ENCODE assay signal across 27 mouse cellular contexts in genomic region chr13:15329561-15329960, GRCm38 (mm10).
DNase-seq lines count a peak whose midpoint lies in the region; ATAC-seq and TF ChIP-seq lines count a peak whose summit lies in the region.
"Had no signal": no experiment of that assay in that cellular context is flagged by ENCODE, and none has a peak within 500 bp of the region (broad histone marks: within the 10 kb centered on the region; RNA-seq: fewer than 3 reads in every experiment).

No protein-coding gene starts in this region.

- TF ChIP-seq CTCF in gastrocnemius, adult 2 months (IDR thresholded peaks at IDR 0.05) = 0 out of 2 replicates have a peak, but pooled peaks have one; percentile 2
- TF ChIP-seq CTCF in lung, embryonic 14.5 days (IDR thresholded peaks at IDR 0.05; ENCODE audit: low read depth) = peak; percentile 27; the same call in 1 of the 2 replicates
- TF ChIP-seq CTCF in stomach, postnatal 0 days (IDR thresholded peaks at IDR 0.05; ENCODE audit: low read depth) = peak; percentile 37

- H3K9me3 ChIP-seq in lung, embryonic 14.5 days (ENCODE audit: low read depth, low read length) = no peaks in the 10 kb centered on the region
- no peaks in the 10 kb centered on the region for H3K9me3 ChIP-seq in stomach, postnatal 0 days (ENCODE audit: control insufficient read depth, low read length)
- H3K9me3 ChIP-seq: forebrain, embryonic 15.5 days; heart, embryonic 12.5 days; hindbrain, embryonic 10.5 days; intestine, embryonic 15.5 days; limb, embryonic 12.5 days; liver, embryonic 12.5 days had no signal

- no peak overlapping the region for H3K4me3 ChIP-seq in gastrocnemius, adult 2 months
- H3K4me3 ChIP-seq in lung, embryonic 14.5 days (ENCODE audit: low read depth, low read length) = no peak overlapping the region
- no peak overlapping the region for H3K4me3 ChIP-seq in stomach, postnatal 0 days (ENCODE audit: low read depth, low read length)
- H3K4me3 ChIP-seq: forebrain, embryonic 15.5 days; heart, embryonic 12.5 days; hindbrain, embryonic 10.5 days; intestine, embryonic 15.5 days; limb, embryonic 12.5 days; liver, embryonic 12.5 days had no signal

- H3K9ac ChIP-seq in lung, embryonic 14.5 days = no peak overlapping the region
- H3K9ac ChIP-seq in stomach, postnatal 0 days (ENCODE audit: low read length) = no peak overlapping the region
- H3K9ac ChIP-seq: forebrain, embryonic 15.5 days; heart, embryonic 12.5 days; intestine, embryonic 15.5 days; limb, embryonic 12.5 days; liver, embryonic 12.5 days had no signal

- no peaks in the 10 kb centered on the region for H3K36me3 ChIP-seq in lung, embryonic 14.5 days (ENCODE audit: insufficient read depth)
- no peaks in the 10 kb centered on the region for H3K36me3 ChIP-seq in stomach, postnatal 0 days (ENCODE audit: control insufficient read depth, insufficient read depth, low read length)
- H3K36me3 ChIP-seq: forebrain, embryonic 15.5 days; heart, embryonic 12.5 days; hindbrain, embryonic 10.5 days; intestine, embryonic 15.5 days; limb, embryonic 12.5 days; liver, embryonic 12.5 days had no signal

- intact Hi-C loops in gastrocnemius, adult 2 months (cut with DNase I) = no loop called here

- ATAC-seq in lung, embryonic 14.5 days (ENCODE audit: insufficient read depth) = no peak
- ATAC-seq in stomach, postnatal 0 days (ENCODE audit: low FRiP score, low TSS enrichment) = no peak
- ATAC-seq in erythroid progenitor cell, adult 5-6 weeks (replicated peaks; ENCODE audit: low FRiP score, poor library complexity, severe bottlenecking) = no peak
- ATAC-seq: activated CD4-positive, CD25-positive, alpha-beta regulatory T cell, adult 4 months; forebrain, embryonic 15.5 days; hindbrain, embryonic 16.5 days; intestine, embryonic 15.5 days; liver, embryonic 12.5 days; midbrain, embryonic 16.5 days had no signal

- no peak overlapping the region for H3K4me2 ChIP-seq in lung, embryonic 14.5 days
- no peak overlapping the region for H3K4me2 ChIP-seq in stomach, postnatal 0 days (replicated peaks; ENCODE audit: low read depth)
- H3K4me2 ChIP-seq: forebrain, embryonic 15.5 days; heart, embryonic 12.5 days; intestine, embryonic 15.5 days; limb, embryonic 12.5 days; liver, embryonic 12.5 days had no signal

- H3K4me1 ChIP-seq in lung, embryonic 14.5 days (ENCODE audit: insufficient read depth) = no peaks in the 10 kb centered on the region
- no peaks in the 10 kb centered on the region for H3K4me1 ChIP-seq in stomach, postnatal 0 days (replicated peaks; ENCODE audit: control insufficient read depth, insufficient read depth)
- H3K4me1 ChIP-seq: forebrain, embryonic 15.5 days; heart, embryonic 12.5 days; hindbrain, embryonic 10.5 days; intestine, embryonic 15.5 days; limb, embryonic 12.5 days; liver, embryonic 12.5 days had no signal

- DNase-seq in gastrocnemius, adult 2 months = no peak
- DNase-seq in gastrocnemius, postnatal 10 days = no peak
- no peak for DNase-seq in lung, embryonic 14.5 days
- no peak for DNase-seq in lung, postnatal 10 days
- DNase-seq in ES-CJ7 (ENCODE audit: low read depth, low spot score) = peak; percentile 42
- no peak for DNase-seq in stomach, postnatal 0 days (ENCODE audit: low spot score)
- DNase-seq in spleen, postnatal 10 days (ENCODE audit: low spot score in 2 of 2) = no peak
- DNase-seq: adrenal gland, adult 8-10 months; B cell, adult 2 months; cerebellum, adult 18-20 months; cerebellum, postnatal 25 days; gastrocnemius, postnatal 25 days; heart, adult 18-20 months; heart, postnatal 10 days; kidney, postnatal 10 days; lung, adult 2 months had no signal

- TF ChIP-seq EP300 in stomach, postnatal 0 days (optimal IDR thresholded peaks at IDR 0.05) = no peak

- no peak overlapping the region for H3K27ac ChIP-seq in gastrocnemius, adult 2 months
- H3K27ac ChIP-seq in lung, embryonic 14.5 days (ENCODE audit: low read depth) = no peak overlapping the region
- H3K27ac ChIP-seq in stomach, postnatal 0 days (replicated peaks) = no peak overlapping the region
- H3K27ac ChIP-seq: forebrain, embryonic 15.5 days; hindbrain, embryonic 10.5 days; intestine, embryonic 15.5 days; limb, embryonic 12.5 days; liver, embryonic 12.5 days; macrophage had no signal

- 91% methylated on average over 3 of the region's 3 CpGs for WGBS in lung, embryonic 14.5 days
- WGBS in stomach, postnatal 0 days = 93% methylated on average over 3 of the region's 3 CpGs

- H3K27me3 ChIP-seq in lung, embryonic 14.5 days (ENCODE audit: insufficient read depth, low read length) = no peaks in the 10 kb centered on the region
- H3K27me3 ChIP-seq in stomach, postnatal 0 days (ENCODE audit: control insufficient read depth, insufficient read depth, low read length) = no peaks in the 10 kb centered on the region
- H3K27me3 ChIP-seq: forebrain, embryonic 15.5 days; heart, embryonic 12.5 days; intestine, embryonic 15.5 days; limb, embryonic 12.5 days; liver, embryonic 12.5 days had no signal
